Mouse (Mus musculus): ENCODE data around the gene Gimap8. TPM values are rescaled to one million over a fixed set of nuclear protein-coding genes. Genes with fewer than 3 reads are reported as not detected.
A peak's percentile ranks its signal among the peaks of the same experiment; 100 is the strongest.
"Not testable (repeated sequence)": the region's sequence is repeated elsewhere in the genome, so short reads cannot be mapped to it uniquely, and the experiment has no call there.

The Gimap8 gene
- 1.1 and 1.4 TPM in 2 replicates for polyA plus RNA-seq (2015; fragmentation: Nextera tagmentation; extraction: Ambion mirVana)

GRCm38 (mm10) chr6:48646995-48647394, at the start of gene Gimap8:
Gene Gimap8, plus strand, starts transcription at chr6:48647234.
- Histone ChIP-seq H3K4me2 (replicated peaks) (no peak within 1 kb of the TSS), H3K4me3 (replicated peaks) (no peak within 1 kb of the TSS)
- WGBS = 44% methylated on average over 3 of the region's 3 CpGs

GRCm38 (mm10) chr6:48600594-48600993, 46.4 kb upstream of the Gimap8 start:
- Histone ChIP-seq H3K9me3 (replicated peaks) (peaks cover 19% of the 10 kb centered on the region), H3K4me2 (replicated peaks) (no peak overlapping the region), H3K4me3 (replicated peaks) (0 out of 2 replicates have a peak overlapping the region, but pooled peaks have one; percentile 74), H3K27ac (replicated peaks) (no peak overlapping the region), H3K36me3 (peaks cover 40% of the 10 kb centered on the region), H3K4me1 (peaks cover 8% of the 10 kb centered on the region), H3K9ac (no peak overlapping the region), H3K27me3 (no peaks in the 10 kb centered on the region)
- 85% methylated on average over 1 of the region's 1 CpGs for WGBS
- no peak for ATAC-seq (ENCODE audit: insufficient number of reproducible peaks, low FRiP score, low TSS enrichment, low read depth)

More at GRCm38 (mm10) chr6:48646995-48647394, at the start of gene Gimap8:
- Histone ChIP-seq H3K9me3 (replicated peaks) (no peaks in the 10 kb centered on the region), H3K9ac (no peak within 1 kb of the TSS), H3K27me3 (no peaks in the 10 kb centered on the region), H3K4me1 (no peaks in the 10 kb centered on the region), H3K36me3 (no peaks in the 10 kb centered on the region), H3K27ac (replicated peaks) (no peak within 1 kb of the TSS)
- no peak for ATAC-seq (ENCODE audit: insufficient number of reproducible peaks, low FRiP score, low TSS enrichment, low read depth)

- 4% methylated on average over 42 of the region's 42 CpGs for WGBS
- Histone ChIP-seq H3K36me3 (peaks cover 34% of the 10 kb centered on the region), H3K4me1 (peaks cover 8% of the 10 kb centered on the region)
Observed at GRCm38 (mm10) chr6:48601271-48602079, 45.6 kb upstream of the Gimap8 start, which contains the start of gene Zfp775. Gene Zfp775, plus strand, starts transcription at chr6:48602063.

GRCm38 (mm10) chr6:48602080-48602741, 44.8 kb upstream of the Gimap8 start:
- H3K27me3 ChIP-seq = no peaks in the 10 kb centered on the region
- H3K4me2 ChIP-seq (replicated peaks) = peak overlapping the region; percentile 95
- peak; percentile 66 for ATAC-seq (ENCODE audit: insufficient number of reproducible peaks, low FRiP score, low TSS enrichment, low read depth)
- peaks cover 8% of the 10 kb centered on the region for H3K9me3 ChIP-seq (replicated peaks)
- peaks cover 8% of the 10 kb centered on the region for H3K4me1 ChIP-seq
- peak overlapping the region; percentile 58 for H3K9ac ChIP-seq
- 1% methylated on average over 28 of the region's 28 CpGs for WGBS
- peaks cover 27% of the 10 kb centered on the region for H3K36me3 ChIP-seq
- H3K27ac ChIP-seq (replicated peaks) = peak overlapping the region; percentile 78
- H3K4me3 ChIP-seq (replicated peaks) = peak overlapping the region; percentile 74

More at GRCm38 (mm10) chr6:48601271-48602079, 45.6 kb upstream of the Gimap8 start, which contains the start of gene Zfp775:
- Histone ChIP-seq H3K4me3 (replicated peaks) (peak within 1 kb of the TSS; percentile 74), H3K27ac (replicated peaks) (peak within 1 kb of the TSS; percentile 78), H3K27me3 (no peaks in the 10 kb centered on the region), H3K9me3 (replicated peaks) (peaks cover 16% of the 10 kb centered on the region), H3K4me2 (replicated peaks) (peak within 1 kb of the TSS; percentile 95), H3K9ac (peak within 1 kb of the TSS; percentile 58)
- ATAC-seq (ENCODE audit: insufficient number of reproducible peaks, low FRiP score, low TSS enrichment, low read depth) = peak; percentile 98

GRCm38 (mm10) chr6:48608124-48608523, 38.9 kb upstream of the Gimap8 start:
- Histone ChIP-seq H3K4me3 (replicated peaks) (no peak overlapping the region), H3K9ac (no peak overlapping the region), H3K9me3 (replicated peaks) (no peaks in the 10 kb centered on the region), H3K4me2 (replicated peaks) (no peak overlapping the region), H3K4me1 (peaks cover under 1% of the 10 kb centered on the region; the same call in 1 of the 2 replicates), H3K27ac (replicated peaks) (no peak overlapping the region), H3K27me3 (no peaks in the 10 kb centered on the region), H3K36me3 (no peaks in the 10 kb centered on the region)
- ATAC-seq (ENCODE audit: insufficient number of reproducible peaks, low FRiP score, low TSS enrichment, low read depth) = no peak
- 51% methylated on average over 2 of the region's 2 CpGs for WGBS

GRCm38 (mm10) chr6:48609512-48609911, 37.5 kb upstream of the Gimap8 start:
- Histone ChIP-seq H3K9ac (no peak overlapping the region), H3K4me3 (replicated peaks) (no peak overlapping the region), H3K4me1 (no peaks in the 10 kb centered on the region), H3K9me3 (replicated peaks) (no peaks in the 10 kb centered on the region), H3K4me2 (replicated peaks) (no peak overlapping the region), H3K27ac (replicated peaks) (no peak overlapping the region), H3K36me3 (peaks cover 8% of the 10 kb centered on the region), H3K27me3 (no peaks in the 10 kb centered on the region)
- no peak for ATAC-seq (ENCODE audit: insufficient number of reproducible peaks, low FRiP score, low TSS enrichment, low read depth)
- WGBS = 65% methylated on average over 7 of the region's 7 CpGs

- H3K36me3 ChIP-seq = peaks cover 10% of the 10 kb centered on the region
- no peaks in the 10 kb centered on the region for H3K9me3 ChIP-seq (replicated peaks)
- no peak overlapping the region for H3K4me2 ChIP-seq (replicated peaks)
- no peaks in the 10 kb centered on the region for H3K4me1 ChIP-seq
- H3K27ac ChIP-seq (replicated peaks) = no peak overlapping the region
- no peak overlapping the region for H3K9ac ChIP-seq
- 88% methylated on average over 3 of the region's 3 CpGs for WGBS
- no peak for ATAC-seq (ENCODE audit: insufficient number of reproducible peaks, low FRiP score, low TSS enrichment, low read depth)
- no peak overlapping the region for H3K4me3 ChIP-seq (replicated peaks)
- H3K27me3 ChIP-seq = no peaks in the 10 kb centered on the region
Observed at GRCm38 (mm10) chr6:48610657-48611056, 36.4 kb upstream of the Gimap8 start.

- WGBS = 86% methylated on average over 4 of the region's 4 CpGs
- ATAC-seq (ENCODE audit: insufficient number of reproducible peaks, low FRiP score, low TSS enrichment, low read depth) = no peak
- H3K36me3 ChIP-seq = peaks cover 10% of the 10 kb centered on the region
Observed at GRCm38 (mm10) chr6:48613464-48613863, 33.6 kb upstream of the Gimap8 start.

GRCm38 (mm10) chr6:48614756-48615155, 32.3 kb upstream of the Gimap8 start:
- H3K27ac ChIP-seq (replicated peaks) = no peak overlapping the region
- peaks cover 20% of the 10 kb centered on the region for H3K36me3 ChIP-seq
- ATAC-seq (ENCODE audit: insufficient number of reproducible peaks, low FRiP score, low TSS enrichment, low read depth) = no peak
- H3K9ac ChIP-seq = no peak overlapping the region
- no peaks in the 10 kb centered on the region for H3K9me3 ChIP-seq (replicated peaks)
- 93% methylated on average over 5 of the region's 5 CpGs for WGBS
- no peak overlapping the region for H3K4me3 ChIP-seq (replicated peaks)
- no peak overlapping the region for H3K4me2 ChIP-seq (replicated peaks)
- no peaks in the 10 kb centered on the region for H3K27me3 ChIP-seq
- H3K4me1 ChIP-seq = no peaks in the 10 kb centered on the region

More at GRCm38 (mm10) chr6:48613464-48613863, 33.6 kb upstream of the Gimap8 start:
- H3K4me1 ChIP-seq = no peaks in the 10 kb centered on the region
- H3K9me3 ChIP-seq (replicated peaks) = no peaks in the 10 kb centered on the region
- no peak overlapping the region for H3K4me3 ChIP-seq (replicated peaks)
- H3K27ac ChIP-seq (replicated peaks) = no peak overlapping the region
- no peaks in the 10 kb centered on the region for H3K27me3 ChIP-seq
- no peak overlapping the region for H3K9ac ChIP-seq
- no peak overlapping the region for H3K4me2 ChIP-seq (replicated peaks)

GRCm38 (mm10) chr6:48620031-48620430, 27.0 kb upstream of the Gimap8 start:
- Histone ChIP-seq H3K9ac (no peak overlapping the region), H3K4me1 (no peaks in the 10 kb centered on the region), H3K9me3 (replicated peaks) (no peaks in the 10 kb centered on the region), H3K27me3 (no peaks in the 10 kb centered on the region), H3K4me3 (replicated peaks) (no peak overlapping the region), H3K4me2 (replicated peaks) (no peak overlapping the region), H3K36me3 (peaks cover 21% of the 10 kb centered on the region), H3K27ac (replicated peaks) (no peak overlapping the region)
- WGBS = 95% methylated on average over 30 of the region's 30 CpGs
- ATAC-seq (ENCODE audit: insufficient number of reproducible peaks, low FRiP score, low TSS enrichment, low read depth) = no peak

GRCm38 (mm10) chr6:48622186-48622843, 24.7 kb upstream of the Gimap8 start:
- 78% methylated on average over 8 of the region's 8 CpGs for WGBS
- Histone ChIP-seq H3K27me3 (peaks cover 14% of the 10 kb centered on the region), H3K36me3 (peaks cover 21% of the 10 kb centered on the region)
- not testable (repeated sequence) for H3K4me2 ChIP-seq (replicated peaks); H3K9ac ChIP-seq; H3K27ac ChIP-seq (replicated peaks); H3K9me3 ChIP-seq (replicated peaks); ATAC-seq (ENCODE audit: insufficient number of reproducible peaks, low FRiP score, low TSS enrichment, low read depth); H3K4me3 ChIP-seq (replicated peaks); H3K4me1 ChIP-seq
